Mouse (Mus musculus): ENCODE results near the gene Rps27rt.
"Not testable (repeated sequence)": the region's sequence is repeated elsewhere in the genome, so short reads cannot be mapped to it uniquely, and the experiment has no call there.

Gene Rps27rt

GRCm38 (mm10) chr9:114979969-114980368 is 2.6 kb downstream of the Rps27rt start:
- DNase-seq (ENCODE audit: inconsistent ontology term) = no peak

- peak; percentile 89 for DNase-seq (ENCODE audit: inconsistent ontology term)
Observed at GRCm38 (mm10) chr9:114978281-114979111, 4.0 kb downstream of the Rps27rt start, which contains the start of gene Osbpl10. Osbpl10 (plus strand) TSS chr9:114978569.

GRCm38 (mm10) chr9:114977461-114978280 is 4.9 kb downstream of the Rps27rt start:
- no peak for DNase-seq (ENCODE audit: inconsistent ontology term)

GRCm38 (mm10) chr9:114966286-114966685 is 16.3 kb downstream of the Rps27rt start:
- DNase-seq (ENCODE audit: inconsistent ontology term) = not testable (repeated sequence)

GRCm38 (mm10) chr9:114964093-114964492 is 18.4 kb downstream of the Rps27rt start:
- DNase-seq (ENCODE audit: inconsistent ontology term) = no peak

GRCm38 (mm10) chr9:114960844-114961243 is 21.7 kb downstream of the Rps27rt start:
- no peak for DNase-seq (ENCODE audit: inconsistent ontology term)

GRCm38 (mm10) chr9:114960043-114960789 is 22.3 kb downstream of the Rps27rt start:
- DNase-seq (ENCODE audit: inconsistent ontology term) = no peak

GRCm38 (mm10) chr9:114956945-114957344 is 25.6 kb downstream of the Rps27rt start:
- peak; percentile 20 for DNase-seq (ENCODE audit: inconsistent ontology term)

GRCm38 (mm10) chr9:114955340-114955739 is 27.2 kb downstream of the Rps27rt start:
- DNase-seq (ENCODE audit: inconsistent ontology term) = no peak

- no peak for DNase-seq (ENCODE audit: inconsistent ontology term)
Observed at GRCm38 (mm10) chr9:114952866-114953265, 29.7 kb downstream of the Rps27rt start.

- peak; percentile 92 for DNase-seq (ENCODE audit: inconsistent ontology term)
Observed at GRCm38 (mm10) chr9:114948395-114948794, 34.1 kb downstream of the Rps27rt start.

- no peak for DNase-seq (ENCODE audit: inconsistent ontology term)
Observed at GRCm38 (mm10) chr9:114945576-114945975, 37.0 kb downstream of the Rps27rt start.

- DNase-seq (ENCODE audit: inconsistent ontology term) = no peak
Observed at GRCm38 (mm10) chr9:114944642-114945041, 37.9 kb downstream of the Rps27rt start.

GRCm38 (mm10) chr9:114936687-114937086 is 45.9 kb downstream of the Rps27rt start:
- DNase-seq (ENCODE audit: inconsistent ontology term) = no peak

GRCm38 (mm10) chr9:114935321-114935720 is 47.2 kb downstream of the Rps27rt start:
- DNase-seq (ENCODE audit: inconsistent ontology term) = no peak

- DNase-seq (ENCODE audit: inconsistent ontology term) = no peak
Observed at GRCm38 (mm10) chr9:114934231-114934630, 48.3 kb downstream of the Rps27rt start.

- peak; percentile 98 for DNase-seq (ENCODE audit: inconsistent ontology term)
Observed at GRCm38 (mm10) chr9:114933723-114934171, 48.8 kb downstream of the Rps27rt start, which contains the start of gene Gpd1l. Gpd1l (minus strand) TSS chr9:114933987.

- DNase-seq (ENCODE audit: inconsistent ontology term) = peak; percentile 48
Observed at GRCm38 (mm10) chr9:114933037-114933722, 49.4 kb downstream of the Rps27rt start.

- DNase-seq (ENCODE audit: inconsistent ontology term) = peak; percentile 32
Observed at GRCm38 (mm10) chr9:114932607-114933006, 49.9 kb downstream of the Rps27rt start.
